Mouse (Mus musculus) 3T3-L1 (cell line): ENCODE data around the gene Frmd5.
"Not testable (repeated sequence)": the region's sequence is repeated elsewhere in the genome, so short reads cannot be mapped to it uniquely, and the experiment has no call there.

Experiments used
- DNase-seq: peaks from one replicate; pipeline ENCODE4 v3.0.0-alpha.2; 2015; ENCODE audit warnings: low read depth, low spot score

Gene Frmd5

GRCm38 (mm10) chr2:121505942-121506882, 300.7 kb downstream of the Frmd5 start, which contains the start of the genes Mfap1a and Wdr76:
TSS of gene Mfap1a (minus strand) at chr2:121506665.
TSS of gene Wdr76 (plus strand) at chr2:121506723.
- DNase-seq: peak; percentile 96

DNA sequence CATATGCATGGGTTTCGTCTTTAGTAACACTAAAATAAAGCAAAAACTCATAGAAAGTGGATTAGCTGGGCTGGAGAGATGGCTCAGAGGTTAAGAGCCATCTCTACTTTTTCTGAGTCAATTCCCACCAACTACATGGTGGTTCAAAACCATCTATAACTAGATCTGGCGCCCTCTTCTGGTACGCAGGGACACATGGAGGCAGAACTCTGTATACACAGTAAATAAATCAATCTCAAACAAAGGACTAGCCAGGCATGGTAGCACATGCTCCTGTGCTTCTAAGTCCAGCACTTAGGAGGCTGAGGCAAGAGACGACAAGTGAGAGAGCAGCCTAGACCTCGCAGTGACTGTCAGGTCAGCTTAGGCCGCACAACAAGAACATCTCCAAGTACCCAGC, 305.3 kb downstream of the Frmd5 start:
- not testable (repeated sequence) for DNase-seq
